In genomic region chr14:35649658-35650057, GRCm38 (mm10) we compare ENCODE assay signal across 3 mouse cellular contexts.
DNase-seq lines count a peak whose midpoint lies in the region.

No protein-coding gene starts in this region.

- peak; percentile 64 for DNase-seq in ES-CJ7 (ENCODE audit: low read depth, low spot score)
- DNase-seq in R1 (ENCODE audit: low read depth, low spot score) = peak; percentile 85
- peak; percentile 76 for DNase-seq in ZHBTc4 (ENCODE audit: low read depth, low spot score)
